Mouse (Mus musculus) neural tube, embryonic 10.5 days (tissue): ENCODE data around the gene Vps13a.

ENCODE experiments used
- DNase-seq: peaks from one replicate; pipeline ENCODE4 v3.0.0-alpha.2; 2017; ENCODE audit warnings: low spot score; ENCODE audit errors: extremely low spot score

Vps13a gene

GRCm38 (mm10) chr19:16584546-16584945, 196.2 kb downstream of the Vps13a start:
- DNase-seq: no peak

- no peak for DNase-seq
Measured at GRCm38 (mm10) chr19:16580501-16580900, 200.2 kb downstream of the Vps13a start.

- DNase-seq: no peak
Measured at GRCm38 (mm10) chr19:16579656-16580260, 201.0 kb downstream of the Vps13a start.

GRCm38 (mm10) chr19:16576790-16577189, 203.9 kb downstream of the Vps13a start:
- DNase-seq: no peak
